Mouse (Mus musculus): ENCODE measurements around the gene Frmd4b.
"Not testable (repeated sequence)": the region's sequence is repeated elsewhere in the genome, so short reads cannot be mapped to it uniquely, and the experiment has no call there.

Gene Frmd4b

GRCm38 (mm10) chr6:97463898-97464524, 153.3 kb downstream of the Frmd4b start:
- DNase-seq = no peak

DNA sequence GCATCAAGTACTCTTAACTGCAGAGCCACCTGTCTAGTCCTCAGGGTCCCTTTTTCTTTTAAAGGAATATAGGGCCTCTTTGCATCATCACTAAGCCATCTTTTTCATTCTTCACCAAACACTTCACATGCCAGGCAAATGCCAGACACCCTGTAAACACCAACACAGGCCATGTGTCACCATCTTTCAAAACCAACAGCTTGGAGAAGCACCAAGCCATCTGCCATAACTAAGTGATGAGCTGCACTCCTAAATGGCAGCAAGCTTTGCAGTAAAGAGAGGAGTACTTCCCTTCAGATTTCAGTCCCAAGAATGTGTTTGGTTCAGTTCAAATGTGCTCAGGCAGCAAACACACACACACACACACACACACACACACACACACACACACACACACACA, 154.9 kb downstream of the Frmd4b start:
- no peak for DNase-seq

DNA sequence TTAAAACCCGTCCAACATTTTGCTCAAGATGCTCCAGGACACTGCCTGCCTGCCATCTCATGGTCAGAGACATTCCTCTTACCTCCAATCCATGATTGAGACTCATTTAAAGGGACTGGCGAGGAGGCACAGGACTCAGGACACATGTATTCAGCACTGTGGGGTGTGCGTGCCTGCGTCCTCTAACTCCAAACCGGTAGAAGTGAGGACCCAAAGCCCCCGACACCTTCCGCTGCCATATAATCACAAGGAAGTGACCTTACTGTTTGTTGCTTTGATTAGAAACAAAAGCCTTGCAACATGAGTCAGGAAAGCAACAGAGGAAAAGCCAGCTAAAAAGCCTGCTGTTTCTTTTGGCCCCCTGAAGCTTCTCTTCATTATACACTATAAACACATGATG, 158.2 kb downstream of the Frmd4b start:
- DNase-seq = no peak

DNA sequence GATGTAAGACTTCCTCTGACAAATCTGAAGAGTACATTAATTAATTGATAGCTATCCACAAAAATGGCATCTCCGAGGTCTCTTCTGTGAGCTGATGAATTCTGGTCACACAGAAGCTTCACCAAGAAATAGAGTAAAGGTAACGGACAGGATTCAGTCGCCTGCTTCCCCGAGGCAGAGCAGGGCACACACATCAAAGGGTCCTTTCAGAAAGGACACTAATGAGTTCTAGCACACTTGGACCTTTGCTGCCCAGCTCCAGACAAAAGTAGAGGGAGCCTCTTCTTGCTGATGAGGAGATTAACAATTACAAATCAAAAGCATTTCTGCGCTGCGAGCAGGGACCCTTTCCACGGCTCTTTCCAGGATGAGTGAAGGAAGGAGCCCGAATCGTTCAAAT, 159.0 kb downstream of the Frmd4b start:
- no peak for DNase-seq

DNA sequence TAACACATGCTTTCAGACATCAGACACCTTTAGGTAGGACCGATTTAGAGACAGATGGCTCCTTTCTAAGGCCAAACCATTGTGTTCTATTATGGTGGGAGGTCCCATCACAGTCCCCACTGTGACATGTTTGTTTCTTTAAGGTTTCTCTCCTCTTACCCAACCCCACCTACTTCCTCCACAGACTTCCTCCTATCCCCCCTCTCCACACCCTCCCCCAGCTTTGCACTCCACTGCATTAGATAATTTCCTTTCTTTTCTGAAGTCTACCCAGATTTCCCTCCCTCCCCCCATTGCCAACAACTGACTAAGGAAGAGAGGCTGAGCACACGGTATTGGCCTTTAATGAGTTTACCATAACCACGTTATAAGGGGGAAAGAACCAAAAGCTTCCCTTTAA, 159.4 kb downstream of the Frmd4b start:
- DNase-seq = no peak

GRCm38 (mm10) chr6:97457210-97457609, 160.1 kb downstream of the Frmd4b start:
- no peak for DNase-seq

DNA sequence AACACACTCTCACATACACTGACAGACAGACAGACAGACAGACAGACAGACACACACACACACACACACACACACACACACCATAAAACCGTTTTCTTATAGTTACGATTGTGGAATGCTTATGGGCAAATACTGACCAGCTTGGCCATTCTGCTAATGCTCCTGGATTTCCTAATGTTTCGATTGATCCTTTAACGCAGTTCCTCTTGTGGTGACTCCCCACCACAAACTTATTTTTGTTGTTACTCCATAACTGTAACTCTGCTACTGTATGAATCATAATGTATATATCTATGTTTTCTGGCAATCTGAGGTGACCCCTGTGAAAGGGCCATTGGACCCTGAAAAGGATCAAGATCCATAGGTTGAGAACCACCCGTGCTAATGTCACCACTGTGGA, 165.1 kb downstream of the Frmd4b start:
- DNase-seq = no peak

- DNase-seq = no peak
Observed at GRCm38 (mm10) chr6:97449806-97450205, 167.5 kb downstream of the Frmd4b start.

GRCm38 (mm10) chr6:97447020-97447419, 170.3 kb downstream of the Frmd4b start:
- no peak for DNase-seq

DNA sequence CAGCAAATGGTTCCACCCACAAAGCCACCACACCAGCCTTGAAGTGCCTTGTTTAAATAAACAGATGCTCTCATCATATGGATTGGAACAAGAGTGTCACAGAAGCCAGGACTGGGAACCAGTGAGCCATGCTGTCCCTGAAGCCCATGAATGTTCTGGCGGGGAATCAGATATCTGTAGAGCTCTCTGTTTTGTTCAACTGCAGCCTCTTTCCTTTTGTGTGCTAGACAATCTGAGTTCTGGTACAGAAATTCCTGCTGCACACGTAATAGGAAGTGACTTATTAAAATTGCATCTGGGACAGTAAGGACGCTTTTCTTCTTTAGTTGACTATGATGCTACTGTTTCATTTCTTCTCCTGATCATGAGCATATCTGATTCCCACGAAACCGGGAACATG, 173.2 kb downstream of the Frmd4b start:
- DNase-seq = no peak

DNA sequence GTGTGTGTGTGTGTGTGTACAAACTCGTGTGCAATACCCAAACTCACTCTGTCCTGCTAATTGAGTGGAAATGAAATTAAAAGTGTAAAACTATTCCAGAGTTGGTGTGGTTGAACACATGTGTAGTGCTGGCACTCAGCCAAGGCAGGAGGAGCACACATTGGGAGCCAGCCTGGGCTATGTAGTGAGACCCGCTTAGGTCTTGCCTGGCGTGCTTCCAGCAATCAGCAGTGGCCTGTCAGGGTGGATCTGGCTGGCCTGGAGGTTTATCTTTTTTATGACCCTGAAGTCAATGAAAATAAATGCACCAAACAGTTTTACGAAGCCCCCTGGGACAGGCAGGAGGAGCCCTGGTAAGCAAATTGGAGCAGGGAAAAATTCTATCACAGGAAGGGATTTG, 173.8 kb downstream of the Frmd4b start:
- no peak for DNase-seq

DNA sequence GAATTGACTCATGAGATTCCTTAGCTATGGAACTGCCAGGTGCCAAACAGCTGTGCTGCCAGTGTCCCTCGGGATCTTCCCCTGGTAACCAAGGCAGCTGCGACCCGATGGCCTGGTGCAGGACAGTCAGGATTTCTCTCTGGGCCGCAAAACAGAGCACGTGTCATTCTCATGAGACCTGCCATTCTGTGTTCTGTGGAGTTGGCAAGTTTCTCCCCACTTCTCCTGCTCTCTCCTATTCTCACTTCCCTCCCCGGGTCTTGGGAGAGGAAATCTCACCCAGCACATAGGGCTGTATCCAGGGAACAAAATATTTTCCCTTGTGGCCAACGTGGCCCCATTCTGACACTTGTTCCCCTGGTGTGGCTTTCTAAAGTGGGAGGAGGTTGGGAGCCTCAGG, 176.0 kb downstream of the Frmd4b start:
- DNase-seq = no peak

GRCm38 (mm10) chr6:97438918-97439645, 178.3 kb downstream of the Frmd4b start:
- no peak for DNase-seq

- DNase-seq = no peak
Observed at GRCm38 (mm10) chr6:97434753-97435152, 182.6 kb downstream of the Frmd4b start.

GRCm38 (mm10) chr6:97431309-97432004, 185.9 kb downstream of the Frmd4b start:
- no peak for DNase-seq

DNA sequence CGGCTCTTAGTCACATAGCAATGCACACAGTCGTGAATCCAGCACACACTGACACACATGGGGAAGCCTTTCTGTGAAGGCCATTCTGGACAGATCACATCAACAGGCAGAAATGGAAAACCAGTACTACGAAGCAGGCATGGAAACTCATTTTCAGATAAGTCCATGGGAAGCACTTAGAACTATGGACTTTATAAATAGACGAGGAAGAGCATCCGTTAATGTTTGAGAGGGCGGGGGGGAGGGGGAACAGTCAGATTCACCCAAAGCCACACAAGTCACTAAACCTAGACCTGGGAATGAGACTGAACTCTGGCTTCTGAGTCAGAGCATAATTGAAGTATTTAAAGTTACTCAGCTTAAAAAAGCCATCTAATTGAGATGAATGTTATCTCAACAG, 186.8 kb downstream of the Frmd4b start:
- no peak for DNase-seq

DNA sequence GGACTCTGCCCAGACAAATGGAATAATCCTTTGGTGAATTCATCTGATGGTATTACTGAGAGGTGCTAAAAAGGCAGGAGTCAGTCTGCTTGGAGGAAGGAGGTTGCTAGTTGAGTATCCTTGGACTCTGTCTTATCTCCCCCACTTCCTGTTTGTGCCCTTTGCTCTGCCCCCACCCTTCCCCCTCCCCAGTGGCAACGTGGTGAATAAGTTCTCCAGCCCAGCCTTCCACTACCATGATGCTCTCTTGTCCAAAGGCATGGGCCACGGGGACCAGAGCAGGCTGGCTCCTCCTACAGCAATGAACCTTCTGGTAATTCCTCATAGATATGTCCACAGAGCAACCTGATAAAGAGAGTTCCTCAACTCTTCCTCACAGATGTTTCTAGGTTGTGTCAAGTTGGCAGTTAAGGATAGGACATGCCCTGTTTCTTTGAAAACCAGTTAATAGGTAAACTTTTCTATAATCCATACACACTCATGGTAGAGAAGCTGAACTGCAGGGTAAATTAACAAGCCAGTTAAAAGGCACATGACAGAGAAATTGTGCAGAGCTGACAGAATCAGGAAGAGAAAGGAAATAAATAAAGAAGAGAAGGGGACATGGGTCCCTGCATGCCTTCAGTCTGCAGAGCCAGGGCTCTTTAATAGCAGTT, 187.5 kb downstream of the Frmd4b start:
- no peak for DNase-seq

GRCm38 (mm10) chr6:97419771-97420446, 197.4 kb downstream of the Frmd4b start:
- DNase-seq = peak; percentile 71

DNA sequence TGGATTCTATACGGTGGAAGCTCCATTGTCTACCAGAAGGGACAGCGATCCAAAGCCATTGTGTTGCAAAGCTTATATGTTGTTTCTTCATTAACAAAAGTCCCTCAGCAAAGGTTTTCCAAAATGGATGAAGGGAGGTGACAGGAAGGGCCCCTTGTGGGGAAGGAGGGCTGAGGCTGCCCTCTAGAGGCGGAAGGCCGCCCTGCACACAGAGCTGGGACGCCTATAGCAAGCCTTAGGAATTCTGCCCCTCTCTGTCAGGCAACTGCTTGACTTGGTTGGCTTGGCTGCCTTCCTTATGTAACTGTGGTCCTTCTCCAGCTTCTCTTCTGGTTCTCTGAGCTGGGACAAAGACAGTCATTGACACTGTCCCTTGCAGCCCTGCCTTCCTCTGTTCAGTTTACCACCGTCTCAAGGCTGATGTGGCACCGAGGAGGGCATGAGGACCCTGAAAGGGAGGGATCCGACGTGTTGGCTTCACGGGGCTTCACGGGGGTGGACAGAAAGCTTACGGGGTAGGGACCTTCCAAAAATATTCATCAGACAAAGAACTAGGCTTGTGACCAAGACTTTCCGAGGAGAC, 200.3 kb downstream of the Frmd4b start:
- DNase-seq = peak; percentile 69

GRCm38 (mm10) chr6:97415578-97415977, 201.8 kb downstream of the Frmd4b start:
- not testable (repeated sequence) for DNase-seq

DNA sequence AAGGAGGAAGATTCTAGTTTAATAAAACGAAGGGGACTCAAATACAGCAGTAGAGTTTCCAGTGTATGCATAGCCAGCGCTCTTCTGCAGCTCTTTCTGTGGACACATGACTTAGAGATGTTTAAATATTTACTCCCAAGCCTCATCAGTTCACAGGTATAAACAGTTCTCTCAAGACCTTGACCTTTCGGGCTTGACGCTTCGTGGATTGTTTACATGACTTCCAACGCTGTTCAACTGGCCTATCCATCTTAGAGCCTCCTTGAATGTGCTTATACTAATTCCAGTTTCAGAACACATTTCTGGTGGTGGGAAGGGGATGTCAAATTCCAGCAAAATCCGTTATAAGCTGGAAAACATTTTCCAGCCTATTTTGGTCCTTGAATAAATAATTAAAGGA, 203.9 kb downstream of the Frmd4b start:
- no peak for DNase-seq

GRCm38 (mm10) chr6:97412403-97412802, 204.9 kb downstream of the Frmd4b start:
- DNase-seq = no peak

DNA sequence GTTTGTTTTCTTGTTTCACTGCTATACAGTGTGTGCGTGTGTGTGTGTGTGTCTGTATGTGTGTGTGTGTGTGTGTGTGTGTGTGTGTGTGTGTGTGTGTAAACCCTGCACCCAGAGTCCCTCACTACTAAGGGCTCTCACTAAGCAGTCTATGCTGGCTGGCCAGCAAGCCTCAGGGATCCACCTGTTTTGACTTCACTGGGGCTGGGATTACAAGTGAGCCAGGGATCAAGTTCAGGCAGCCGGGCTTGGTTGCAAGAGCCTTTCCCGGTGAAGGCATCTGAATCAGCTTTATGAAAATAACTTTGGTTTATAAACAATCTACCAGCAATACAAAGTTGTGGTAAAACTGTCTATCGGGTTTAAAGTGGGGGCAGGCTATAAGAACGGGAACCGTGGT, 206.0 kb downstream of the Frmd4b start:
- no peak for DNase-seq

Data from right cerebral cortex, postnatal 4 days (tissue).